Mouse (Mus musculus): ENCODE results near the gene Papolg. TPM values are rescaled to one million over a fixed set of nuclear protein-coding genes. Genes with fewer than 3 reads are reported as not detected.

Gene Papolg
- polyA plus RNA-seq, 1 experiment, result 3.8 TPM

- no peaks in the 10 kb centered on the region for H3K4me1 ChIP-seq (ENCODE audit: control insufficient read depth, insufficient read depth, insufficient read length, low read length)
- no peak overlapping the region for H3K27ac ChIP-seq (replicated peaks; ENCODE audit: low read depth, low read length)
- no peak overlapping the region for H3K4me3 ChIP-seq (ENCODE audit: insufficient read depth, low read depth, low read length)
These were observed 73.4 kb downstream of the Papolg start for GRCm38 (mm10) chr11:23821652-23822051.

GRCm38 (mm10) chr11:23820977-23821376, 74.1 kb downstream of the Papolg start:
- H3K27ac ChIP-seq (replicated peaks; ENCODE audit: low read depth, low read length), result no peak overlapping the region
- H3K4me3 ChIP-seq (ENCODE audit: insufficient read depth, low read depth, low read length), result no peak overlapping the region
- no peaks in the 10 kb centered on the region for H3K4me1 ChIP-seq (ENCODE audit: control insufficient read depth, insufficient read depth, insufficient read length, low read length)

- Histone ChIP-seq H3K4me3 (ENCODE audit: insufficient read depth, low read depth, low read length) (no peak overlapping the region), H3K27ac (replicated peaks; ENCODE audit: low read depth, low read length) (no peak overlapping the region), H3K4me1 (ENCODE audit: control insufficient read depth, insufficient read depth, insufficient read length, low read length) (no peaks in the 10 kb centered on the region)
These were observed 76.3 kb downstream of the Papolg start for GRCm38 (mm10) chr11:23818745-23819144.

Other genes with a start within 250 kb of the Papolg start
- gene Pus10, start 229.6 kb downstream of the Papolg start, polyA plus RNA-seq (2012; ENCODE audit: insufficient read depth, insufficient read length, missing spikeins), result 22.4 and 28.6 TPM in 2 replicates
- 137 and 149 TPM in 2 replicates for gene Pex13, start 229.3 kb downstream of the Papolg start, polyA plus RNA-seq (2012; ENCODE audit: insufficient read depth, insufficient read length, missing spikeins)
- gene Rel, start 124.3 kb downstream of the Papolg start, polyA plus RNA-seq (2012; ENCODE audit: insufficient read depth, insufficient read length, missing spikeins), result 1.8 and 3.1 TPM in 2 replicates
- not detected in 2 replicates for gene A830031A19Rik, start 179.8 kb upstream of the Papolg start, polyA plus RNA-seq (2012; ENCODE audit: insufficient read depth, insufficient read length, missing spikeins)
- not detected in 2 replicates for gene Bcl11a, start 182.8 kb upstream of the Papolg start, polyA plus RNA-seq (2012; ENCODE audit: insufficient read depth, insufficient read length, missing spikeins)

Measured in brown adipose tissue, adult 24 weeks (tissue).